Mouse (Mus musculus) limb, embryonic 12.5 days (tissue): ENCODE measurements around the gene Aatf. TPM values are rescaled to one million over a fixed set of nuclear protein-coding genes. Genes with fewer than 3 reads are reported as not detected.
"Not testable (repeated sequence)": the region's sequence is repeated elsewhere in the genome, so short reads cannot be mapped to it uniquely, and the experiment has no call there.

ENCODE experiments used
- ATAC-seq: fragments of 200-750 bp; cut with Nextera tagmentation; 2 replicates; pipeline ENCODE4 v1.8.0; 2017; ENCODE audit warnings: low read depth, moderate TSS enrichment; ENCODE audit not compliant: insufficient number of reproducible peaks, insufficient read depth, low FRiP score, low TSS enrichment
- H3K27ac ChIP-seq: fragments of 300-500 bp; sonication (generic); 2 replicates; pipeline ENCODE4 v1.5.1; 2016; ENCODE audit warnings: mild to moderate bottlenecking, moderate library complexity
- H3K27me3 ChIP-seq: fragments of 300-500 bp; sonication (generic); 2 replicates; pipeline ENCODE4 v1.6.1; 2016; ENCODE audit warnings: mild to moderate bottlenecking, moderate library complexity
- H3K36me3 ChIP-seq: fragments of 300-500 bp; sonication (generic); 2 replicates; pipeline ENCODE4 v1.6.1; 2016; ENCODE audit warnings: mild to moderate bottlenecking, moderate library complexity
- H3K4me1 ChIP-seq: fragments of 300-500 bp; sonication (generic); replicated peaks from 2 replicates; pipeline ENCODE4 v1.6.1; 2016
- H3K4me2 ChIP-seq: fragments of 300-500 bp; sonication (generic); 2 replicates; pipeline ENCODE4 v1.6.1; 2016; ENCODE audit warnings: mild to moderate bottlenecking, moderate library complexity
- H3K4me3 ChIP-seq: fragments of 300-500 bp; sonication (generic); replicated peaks from 2 replicates; pipeline ENCODE4 v1.5.1; 2016; ENCODE audit warnings: mild to moderate bottlenecking
- H3K9ac ChIP-seq: fragments of 300-500 bp; sonication (generic); replicated peaks from 2 replicates; pipeline ENCODE4 v1.6.1; 2016; ENCODE audit warnings: mild to moderate bottlenecking, moderate library complexity
- H3K9me3 ChIP-seq: fragments of 300-500 bp; sonication (generic); 2 replicates; pipeline ENCODE4 v1.6.1; 2016; ENCODE audit warnings: mild to moderate bottlenecking, moderate library complexity
- WGBS: fragments of 180-500 bp; shearing (Covaris S2); methylation state at CpG from one replicate; pipeline ENCODE4 v1.1.7; 2016; 5-methylcytosine and 5-hydroxymethylcytosine counted together
- polyA plus RNA-seq: library from polyadenylated mRNA; unstranded; fragments of >200 nt; fragmentation: Nextera tagmentation; extraction: Ambion mirVana; gene quantifications from 2 replicates; pipeline ENCODE4 v1.2.1, GENCODE M21; 2016

Aatf gene
- polyA plus RNA-seq, 1 experiment from 2014 or later = 46.7 TPM

- Histone ChIP-seq H3K27me3 (no peaks in the 10 kb centered on the region), H3K4me2 (no peak overlapping the region), H3K4me1 (no peaks in the 10 kb centered on the region), H3K9me3 (no peaks in the 10 kb centered on the region), H3K27ac (no peak overlapping the region), H3K9ac (no peak overlapping the region), H3K36me3 (peaks cover 59% of the 10 kb centered on the region), H3K4me3 (no peak overlapping the region)
- ATAC-seq = no peak
- 73% methylated on average over 1 of the region's 1 CpGs for WGBS
These were observed 118.3 kb downstream of the Aatf start for GRCm38 (mm10) chr11:84395010-84395409.

- Histone ChIP-seq H3K27me3 (no peaks in the 10 kb centered on the region), H3K4me3 (no peak overlapping the region), H3K27ac (no peak overlapping the region), H3K9me3 (no peaks in the 10 kb centered on the region), H3K9ac (no peak overlapping the region), H3K4me1 (no peaks in the 10 kb centered on the region), H3K36me3 (peaks cover 55% of the 10 kb centered on the region), H3K4me2 (no peak overlapping the region)
- ATAC-seq = no peak
- 62% methylated on average over 7 of the region's 7 CpGs for WGBS
These were observed 119.8 kb downstream of the Aatf start for GRCm38 (mm10) chr11:84393571-84393970.

GRCm38 (mm10) chr11:84392066-84392465, 121.3 kb downstream of the Aatf start:
- not testable (repeated sequence) for ATAC-seq, H3K27ac ChIP-seq, H3K27me3 ChIP-seq, H3K4me3 ChIP-seq, H3K4me2 ChIP-seq, H3K9me3 ChIP-seq, H3K9ac ChIP-seq, H3K4me1 ChIP-seq
- 78% methylated on average over 7 of the region's 7 CpGs for WGBS
- H3K36me3 ChIP-seq = peaks cover 48% of the 10 kb centered on the region

GRCm38 (mm10) chr11:84391126-84391525, 122.2 kb downstream of the Aatf start:
- no peaks in the 10 kb centered on the region for H3K27me3 ChIP-seq
- H3K4me2 ChIP-seq = no peak overlapping the region
- no peaks in the 10 kb centered on the region for H3K4me1 ChIP-seq
- WGBS = 89% methylated on average over 8 of the region's 8 CpGs
- no peaks in the 10 kb centered on the region for H3K9me3 ChIP-seq
- no peak overlapping the region for H3K4me3 ChIP-seq
- no peak for ATAC-seq
- no peak overlapping the region for H3K27ac ChIP-seq
- H3K36me3 ChIP-seq = peaks cover 48% of the 10 kb centered on the region
- no peak overlapping the region for H3K9ac ChIP-seq

GRCm38 (mm10) chr11:84389332-84389731, 124.0 kb downstream of the Aatf start:
- Histone ChIP-seq H3K4me3 (no peak overlapping the region), H3K9ac (no peak overlapping the region), H3K27me3 (no peaks in the 10 kb centered on the region), H3K27ac (no peak overlapping the region), H3K4me1 (no peaks in the 10 kb centered on the region), H3K4me2 (no peak overlapping the region), H3K9me3 (no peaks in the 10 kb centered on the region), H3K36me3 (peaks cover 46% of the 10 kb centered on the region)
- WGBS = 77% methylated on average over 6 of the region's 6 CpGs
- no peak for ATAC-seq

DNA sequence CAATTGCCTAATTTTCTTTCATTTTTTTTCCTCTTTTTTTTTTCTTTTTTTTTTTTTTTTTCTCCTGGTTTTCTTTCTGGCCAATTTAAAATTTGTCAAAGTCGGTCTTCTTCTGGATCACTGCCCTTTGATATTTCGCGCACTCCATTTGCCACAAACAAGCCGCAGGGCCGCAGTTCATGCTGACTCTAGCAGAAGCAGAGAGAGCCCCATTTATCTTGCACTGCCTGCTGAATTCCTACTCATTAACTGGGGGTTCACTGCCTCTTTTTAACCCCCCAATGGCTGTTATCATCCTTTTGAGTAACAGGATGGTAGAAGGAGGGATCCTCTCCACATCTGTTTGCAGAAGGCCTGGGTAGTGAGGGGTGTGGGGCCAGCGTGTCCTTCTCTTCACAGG, 129.4 kb downstream of the Aatf start:
- H3K27me3 ChIP-seq = no peaks in the 10 kb centered on the region
- 87% methylated on average over 6 of the region's 6 CpGs for WGBS
- no peaks in the 10 kb centered on the region for H3K9me3 ChIP-seq
- H3K4me1 ChIP-seq = no peaks in the 10 kb centered on the region
- no peak overlapping the region for H3K4me3 ChIP-seq
- H3K9ac ChIP-seq = no peak overlapping the region
- H3K36me3 ChIP-seq = peaks cover 43% of the 10 kb centered on the region
- no peak for ATAC-seq
- H3K27ac ChIP-seq = no peak overlapping the region
- H3K4me2 ChIP-seq = no peak overlapping the region

GRCm38 (mm10) chr11:84382450-84382849, 130.9 kb downstream of the Aatf start:
- H3K4me2 ChIP-seq = no peak overlapping the region
- no peak overlapping the region for H3K4me3 ChIP-seq
- H3K27ac ChIP-seq = no peak overlapping the region
- peaks cover 37% of the 10 kb centered on the region for H3K36me3 ChIP-seq
- 92% methylated on average over 13 of the region's 13 CpGs for WGBS
- no peak for ATAC-seq
- H3K9ac ChIP-seq = no peak overlapping the region
- no peaks in the 10 kb centered on the region for H3K27me3 ChIP-seq
- H3K9me3 ChIP-seq = no peaks in the 10 kb centered on the region
- H3K4me1 ChIP-seq = no peaks in the 10 kb centered on the region

DNA sequence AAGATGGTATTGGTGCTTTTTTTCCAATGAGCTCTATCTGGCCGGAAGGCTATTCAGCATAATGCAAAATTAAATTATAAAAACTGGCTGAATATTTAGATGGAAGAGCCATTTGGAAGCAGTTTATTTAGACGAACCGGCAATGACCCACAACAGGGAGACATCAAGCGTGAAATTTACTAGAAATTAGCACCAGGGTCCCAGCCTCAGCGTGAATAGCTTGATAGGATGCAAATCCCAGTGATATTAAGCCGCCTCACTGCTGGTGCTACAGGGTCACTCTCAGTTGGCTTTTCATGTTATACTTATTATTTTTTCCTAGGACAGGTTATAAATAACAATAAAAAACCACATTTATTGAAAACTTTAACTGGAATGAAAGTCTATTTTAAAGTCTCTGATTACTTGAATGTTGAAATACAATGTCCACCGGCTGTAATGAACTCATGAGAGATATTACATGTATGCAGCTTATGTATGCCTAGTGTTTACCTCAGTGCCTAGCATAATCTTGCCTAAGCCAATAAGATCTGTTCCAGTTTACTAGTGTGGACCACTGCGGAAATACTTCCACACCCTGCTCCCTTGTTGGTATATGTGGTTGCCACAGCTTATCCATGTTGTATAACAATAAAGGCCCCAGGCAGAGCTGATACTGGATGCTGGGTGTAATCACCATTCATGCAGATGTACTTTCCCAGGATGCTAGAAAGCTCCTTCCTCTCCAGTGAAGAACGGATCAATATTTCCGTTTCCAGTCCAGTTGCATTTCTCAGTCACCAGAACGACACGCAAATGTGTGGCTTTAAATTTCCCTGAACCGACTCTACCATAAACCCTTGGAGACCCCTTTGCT, 136.6 kb downstream of the Aatf start:
- H3K36me3 ChIP-seq = peaks cover 35% of the 10 kb centered on the region
- H3K27ac ChIP-seq = no peak overlapping the region
- no peaks in the 10 kb centered on the region for H3K9me3 ChIP-seq
- WGBS = 88% methylated on average over 13 of the region's 13 CpGs
- no peak for ATAC-seq
- no peaks in the 10 kb centered on the region for H3K4me1 ChIP-seq
- no peaks in the 10 kb centered on the region for H3K27me3 ChIP-seq
- no peak overlapping the region for H3K4me3 ChIP-seq
- H3K9ac ChIP-seq = no peak overlapping the region
- H3K4me2 ChIP-seq = no peak overlapping the region

DNA sequence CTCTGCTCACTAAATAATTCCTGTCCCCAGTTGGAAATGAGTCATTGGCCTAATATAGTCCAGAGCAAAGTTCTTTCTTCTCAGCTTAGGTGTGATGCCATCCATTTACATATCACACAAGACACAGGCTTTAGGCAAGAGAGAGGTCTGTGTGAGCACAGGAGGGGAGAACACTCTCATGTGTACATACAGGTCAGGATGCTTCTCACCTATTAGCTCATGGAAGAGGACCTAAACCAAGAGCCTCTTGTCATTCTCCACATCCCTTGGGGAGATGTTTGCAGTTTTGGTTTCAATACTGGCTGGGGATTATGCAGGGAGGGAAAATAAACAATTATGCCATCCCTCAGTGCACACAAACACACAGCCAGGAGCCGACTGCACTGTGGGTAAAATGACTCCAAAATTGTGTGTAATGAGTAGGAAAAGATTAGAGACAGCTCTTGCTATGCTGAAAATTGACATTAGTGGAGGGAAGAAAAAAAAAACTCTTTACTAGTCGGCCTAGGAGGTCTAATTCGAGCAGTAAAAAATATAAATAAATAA, 137.3 kb downstream of the Aatf start:
- 77% methylated on average over 3 of the region's 3 CpGs for WGBS
- Histone ChIP-seq H3K4me3 (no peak overlapping the region), H3K4me2 (no peak overlapping the region), H3K27me3 (no peaks in the 10 kb centered on the region), H3K27ac (no peak overlapping the region), H3K36me3 (peaks cover 35% of the 10 kb centered on the region), H3K9me3 (no peaks in the 10 kb centered on the region), H3K9ac (no peak overlapping the region), H3K4me1 (no peaks in the 10 kb centered on the region)
- no peak for ATAC-seq

DNA sequence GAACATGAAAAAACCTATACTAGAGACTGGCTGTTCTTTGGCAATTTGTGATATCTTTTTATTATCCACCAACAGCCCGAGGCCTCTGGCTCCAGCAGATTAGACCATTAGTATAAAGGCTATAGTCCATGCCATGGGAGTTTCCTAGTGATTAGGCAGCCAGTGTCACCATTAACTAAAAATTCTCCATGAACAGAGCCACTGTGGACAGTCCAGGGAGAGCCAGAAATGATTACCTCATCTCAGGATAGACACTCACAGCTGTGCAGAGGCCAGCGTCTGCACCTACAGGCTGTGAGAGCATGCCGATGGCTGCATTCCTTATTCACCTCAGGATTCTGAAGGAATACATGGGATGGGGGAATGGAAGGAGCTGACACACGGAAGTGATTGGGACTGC, 140.2 kb downstream of the Aatf start:
- Histone ChIP-seq H3K27ac (no peak overlapping the region), H3K9me3 (no peaks in the 10 kb centered on the region), H3K4me2 (no peak overlapping the region), H3K9ac (no peak overlapping the region), H3K27me3 (no peaks in the 10 kb centered on the region), H3K4me3 (no peak overlapping the region), H3K4me1 (no peaks in the 10 kb centered on the region), H3K36me3 (peaks cover 37% of the 10 kb centered on the region)
- no peak for ATAC-seq
- 93% methylated on average over 4 of the region's 4 CpGs for WGBS
